Mouse (Mus musculus) MEL (cell line): ENCODE data around the gene Brat1. TPM values are rescaled to one million over a fixed set of nuclear protein-coding genes. Genes with fewer than 3 reads are reported as not detected.

Experiments used
- DNase-seq: peaks from one replicate; pipeline ENCODE4 v3.0.0; 2011; ENCODE audit warnings: low read depth, low spot score
- H3K27ac ChIP-seq: 2 replicates; pipeline ENCODE4 v1.5.1; 2012; ENCODE audit warnings: low read depth, mild to moderate bottlenecking, control low read depth, low read length, moderate library complexity; ENCODE audit not compliant: control insufficient read depth
- H3K27me3 ChIP-seq, 2 experiments: fragments of 150-350 bp in 1 of 2; sonication (generic) in 1 of 2; 2 replicates each; pipeline ENCODE4 v1.6.1; 2012; ENCODE audit warnings: low read length in 2 of 2, mild to moderate bottlenecking in 2 of 2, improper control_type of control experiment in 1 of 2, moderate library complexity in 1 of 2; ENCODE audit not compliant: insufficient read depth in 2 of 2, control insufficient read depth in 1 of 2
- H3K36me3 ChIP-seq, 2 experiments: 2 replicates each; pipeline ENCODE4 v1.6.1; 2012 to 2014; ENCODE audit warnings: low read length in 2 of 2, improper control_type of control experiment in 1 of 2, inconsistent platforms in 1 of 2, mild to moderate bottlenecking in 1 of 2; ENCODE audit not compliant: insufficient read depth in 2 of 2, control insufficient read depth in 1 of 2
- H3K4me1 ChIP-seq, 2 experiments: fragments of 150-350 bp in 1 of 2; sonication (generic) in 1 of 2; 2 replicates each; pipeline ENCODE4 v1.6.1; 2012; ENCODE audit warnings: low read length in 2 of 2, improper control_type of control experiment in 1 of 2, mild to moderate bottlenecking in 1 of 2; ENCODE audit not compliant: insufficient read depth in 2 of 2, control insufficient read depth in 1 of 2
- H3K4me3 ChIP-seq, 2 experiments: fragments of 150-350 bp in 1 of 2; sonication (generic) in 1 of 2; 2 replicates each; pipeline ENCODE4 v1.5.1; 2012; ENCODE audit warnings: low read depth in 2 of 2, low read length in 2 of 2, mild to moderate bottlenecking in 2 of 2, moderate library complexity in 2 of 2, control low read depth in 1 of 2, improper control_type of control experiment in 1 of 2; ENCODE audit not compliant: control insufficient read depth in 1 of 2, insufficient read depth in 1 of 2
- H3K79me2 ChIP-seq: 2 replicates; pipeline ENCODE4 v1.6.1; 2012; ENCODE audit warnings: mild to moderate bottlenecking, low read length, moderate library complexity; ENCODE audit not compliant: control insufficient read depth, poor library complexity, insufficient read depth
- H3K9ac ChIP-seq: 2 replicates; pipeline ENCODE4 v1.6.1; 2012; ENCODE audit warnings: low read depth, mild to moderate bottlenecking, control low read depth, low read length, moderate library complexity; ENCODE audit not compliant: control insufficient read depth, poor library complexity, severe bottlenecking
- H3K9me3 ChIP-seq: fragments of 150-350 bp; sonication (generic); replicated peaks from 2 replicates; pipeline ENCODE4 v1.6.1; 2012; ENCODE audit warnings: mild to moderate bottlenecking, low read length, improper control_type of control experiment, moderate library complexity; ENCODE audit not compliant: insufficient read depth
- BHLHE40 ChIP-seq: IDR thresholded peaks from 2 replicates; pipeline ENCODE4 v1.6.1; 2012; ENCODE audit warnings: low read depth, mild to moderate bottlenecking, inconsistent platforms, low read length, improper control_type of control experiment, borderline replicate concordance
- CHD1 ChIP-seq: IDR thresholded peaks from 2 replicates; pipeline ENCODE4 v1.6.1; 2012; ENCODE audit warnings: low read depth, mild to moderate bottlenecking, inconsistent platforms, low read length, improper control_type of control experiment
- CHD2 ChIP-seq: IDR thresholded peaks from 2 replicates; pipeline ENCODE4 v1.6.1; 2011; ENCODE audit warnings: low read length, improper control_type of control experiment
- CTCF ChIP-seq, 3 experiments: IDR thresholded peaks in 2 of 3; conservative IDR thresholded peaks in 1 of 3; 2 replicates each; pipeline ENCODE4 v1.5.1; 2011 to 2012; ENCODE audit warnings: low read length in 3 of 3, low read depth in 2 of 3, mild to moderate bottlenecking in 2 of 3, improper control_type of control experiment in 1 of 3, inconsistent platforms in 1 of 3, mixed read lengths in 1 of 3, moderate library complexity in 1 of 3; ENCODE audit not compliant: control insufficient read depth in 1 of 3, insufficient read depth in 1 of 3, poor library complexity in 1 of 3, severe bottlenecking in 1 of 3
- E2F4 ChIP-seq: IDR thresholded peaks from 2 replicates; pipeline ENCODE4 v1.6.1; 2011; ENCODE audit warnings: low read depth, low read length, improper control_type of control experiment, borderline replicate concordance
- ELF1 ChIP-seq: IDR thresholded peaks from 2 replicates; pipeline ENCODE4 v1.6.1; 2014; ENCODE audit warnings: low read depth, mild to moderate bottlenecking, inconsistent platforms, low read length, improper control_type of control experiment, moderate library complexity
- ETS1 ChIP-seq: IDR thresholded peaks from 2 replicates; pipeline ENCODE4 v1.6.1; 2012; ENCODE audit warnings: low read depth, mild to moderate bottlenecking, inconsistent platforms, low read length, improper control_type of control experiment, moderate library complexity
- GABPA ChIP-seq: IDR thresholded peaks from 2 replicates; pipeline ENCODE4 v1.6.1; 2012; ENCODE audit warnings: low read depth, mild to moderate bottlenecking, inconsistent platforms, low read length, improper control_type of control experiment, moderate library complexity
- GATA1 ChIP-seq: IDR thresholded peaks from 2 replicates; pipeline ENCODE4 v1.6.1; 2011; ENCODE audit warnings: low read depth, low read length, improper control_type of control experiment
- JUND ChIP-seq: IDR thresholded peaks from 2 replicates; pipeline ENCODE4 v1.6.1; 2011; ENCODE audit warnings: low read depth, mild to moderate bottlenecking, improper control_type of control experiment, low read length
- KAT2A ChIP-seq: conservative IDR thresholded peaks from 2 replicates; pipeline ENCODE4 v1.6.1; 2012; ENCODE audit warnings: low read depth, low read length, improper control_type of control experiment, inconsistent platforms
- MEF2A ChIP-seq: IDR thresholded peaks from 2 replicates; pipeline ENCODE4 v1.6.1; 2014; ENCODE audit warnings: low read depth, mild to moderate bottlenecking, inconsistent platforms, low read length, improper control_type of control experiment; ENCODE audit not compliant: poor library complexity, insufficient replicate concordance, severe bottlenecking; ENCODE audit errors: extremely low read depth
- MXI1 ChIP-seq: IDR thresholded peaks from 2 replicates; pipeline ENCODE4 v1.6.1; 2011; ENCODE audit warnings: mild to moderate bottlenecking, low read depth, low read length, improper control_type of control experiment
- MYC ChIP-seq: IDR thresholded peaks from 2 replicates; pipeline ENCODE4 v1.6.1; 2011; ENCODE audit warnings: low read depth, mild to moderate bottlenecking, low read length, improper control_type of control experiment, moderate library complexity
- NELFE ChIP-seq: IDR thresholded peaks from 2 replicates; pipeline ENCODE4 v1.6.1; 2011; ENCODE audit warnings: low read depth, low read length, improper control_type of control experiment
- POLR2A ChIP-seq, 2 experiments: IDR thresholded peaks; 2 replicates each; pipeline ENCODE4 v1.6.1; 2011 to 2012; ENCODE audit warnings: low read length in 2 of 2, mild to moderate bottlenecking in 2 of 2, control low read depth in 1 of 2, improper control_type of control experiment in 1 of 2, low read depth in 1 of 2, moderate library complexity in 1 of 2; ENCODE audit not compliant: control insufficient read depth in 1 of 2, insufficient read depth in 1 of 2, poor library complexity in 1 of 2
- POLR2AphosphoS5 ChIP-seq: IDR thresholded peaks from 2 replicates; pipeline ENCODE4 v1.6.1; 2012; ENCODE audit warnings: low read depth, borderline replicate concordance, mild to moderate bottlenecking, inconsistent platforms, low read length, moderate library complexity, mixed read lengths
- RAD21 ChIP-seq: IDR thresholded peaks from 2 replicates; pipeline ENCODE4 v1.6.1; 2011; ENCODE audit warnings: mild to moderate bottlenecking, low read depth, low read length, improper control_type of control experiment
- UBTF ChIP-seq: IDR thresholded peaks from 2 replicates; pipeline ENCODE4 v1.6.1; 2012; ENCODE audit warnings: low read depth, mild to moderate bottlenecking, inconsistent platforms, low read length, improper control_type of control experiment, moderate library complexity, borderline replicate concordance; ENCODE audit not compliant: insufficient read depth
- USF1 ChIP-seq: IDR thresholded peaks from 2 replicates; pipeline ENCODE4 v1.6.1; 2014; ENCODE audit warnings: low read depth, mild to moderate bottlenecking, inconsistent platforms, low read length, improper control_type of control experiment, moderate library complexity
- ZKSCAN1 ChIP-seq: IDR thresholded peaks from 2 replicates; pipeline ENCODE4 v1.6.1; 2012; ENCODE audit warnings: low read depth, mild to moderate bottlenecking, inconsistent platforms, low read length, improper control_type of control experiment, moderate library complexity
- ZMIZ1 ChIP-seq: IDR thresholded peaks from 2 replicates; pipeline ENCODE4 v1.6.1; 2012; ENCODE audit warnings: low read depth, mild to moderate bottlenecking, inconsistent platforms, low read length, improper control_type of control experiment, moderate library complexity
- ZNF384 ChIP-seq: IDR thresholded peaks from 2 replicates; pipeline ENCODE4 v1.6.1; 2012; ENCODE audit warnings: low read depth, mild to moderate bottlenecking, inconsistent platforms, low read length, improper control_type of control experiment
- polyA plus RNA-seq, 2 experiments: library from polyadenylated mRNA; stranded (reverse) in 1 of 2; unstranded in 1 of 2; fragments of >175 nt in 1 of 2; fragments of >200 nt in 1 of 2; gene quantifications; 2 replicates each; pipeline versions ENCODE4 v1.2.1 to v1.2.4; 2012; ENCODE audit warnings: low replicate concordance in 2 of 2, low read depth in 1 of 2; ENCODE audit not compliant: insufficient read length in 2 of 2, insufficient read depth in 1 of 2, missing spikeins in 1 of 2
- total RNA-seq: library from RNA; depleted of rRNA; stranded (reverse); fragments of 300-350 nt; gene quantifications from 2 replicates; pipeline ENCODE4 v1.2.3, GENCODE M21; 2012

Gene Brat1
- total and polyA plus RNA-seq, 3 experiments: 13.7 to 14.2 TPM; not detected in 1

DNA sequence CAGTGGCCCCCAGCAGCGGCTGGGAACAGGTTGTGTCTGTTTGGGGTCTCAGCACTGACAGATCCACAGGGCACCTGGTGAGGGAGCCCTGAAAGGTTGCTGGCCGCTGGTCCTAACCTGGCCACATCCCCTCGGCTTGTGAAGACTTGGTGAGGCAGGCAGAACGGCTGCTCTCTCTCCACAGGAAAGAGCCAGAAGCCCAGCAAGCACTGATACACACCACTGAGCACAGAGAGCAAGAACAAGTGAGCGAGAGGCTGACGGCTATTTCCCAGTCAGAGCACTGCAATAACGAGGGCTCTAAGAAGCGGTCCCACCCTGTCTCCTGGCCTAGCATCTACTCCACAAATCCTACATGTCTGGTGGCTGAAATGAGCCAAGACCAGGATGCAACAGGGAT is 54.1 kb downstream of the Brat1 start:
- DNase-seq: no peak
- Histone ChIP-seq H3K4me1 (no peaks in the 10 kb centered on the region), H3K79me2 (no peaks in the 10 kb centered on the region), H3K9me3 (no peaks in the 10 kb centered on the region), H3K4me3 (no peak overlapping the region), H3K27me3 (no peaks in the 10 kb centered on the region), H3K27ac (no peak overlapping the region), H3K9ac (no peak overlapping the region), H3K36me3 (no peaks in the 10 kb centered on the region)
- TF ChIP-seq GABPA (no peak), ZNF384 (no peak), KAT2A (no peak), USF1 (no peak), ELF1 (no peak), E2F4 (no peak), BHLHE40 (no peak), ZMIZ1 (no peak), ETS1 (no peak), MXI1 (no peak), GATA1 (no peak), UBTF (no peak), JUND (no peak), POLR2AphosphoS5 (no peak), POLR2A (IDR thresholded peaks at IDR 0.05; ENCODE audit: control insufficient read depth in 1 of 2, insufficient read depth in 1 of 2, low read depth in 1 of 2, low read length in 2 of 2, poor library complexity in 1 of 2) (no peak), CHD2 (no peak), NELFE (no peak), CTCF (IDR thresholded peaks at IDR 0.05 in 2 of 3, conservative IDR thresholded peaks at IDR 0.05 in 1 of 3; ENCODE audit: control insufficient read depth in 1 of 3, insufficient read depth in 1 of 3, low read depth in 2 of 3, low read length in 3 of 3, poor library complexity in 1 of 3, severe bottlenecking in 1 of 3) (no peak), CHD1 (no peak)

DNA sequence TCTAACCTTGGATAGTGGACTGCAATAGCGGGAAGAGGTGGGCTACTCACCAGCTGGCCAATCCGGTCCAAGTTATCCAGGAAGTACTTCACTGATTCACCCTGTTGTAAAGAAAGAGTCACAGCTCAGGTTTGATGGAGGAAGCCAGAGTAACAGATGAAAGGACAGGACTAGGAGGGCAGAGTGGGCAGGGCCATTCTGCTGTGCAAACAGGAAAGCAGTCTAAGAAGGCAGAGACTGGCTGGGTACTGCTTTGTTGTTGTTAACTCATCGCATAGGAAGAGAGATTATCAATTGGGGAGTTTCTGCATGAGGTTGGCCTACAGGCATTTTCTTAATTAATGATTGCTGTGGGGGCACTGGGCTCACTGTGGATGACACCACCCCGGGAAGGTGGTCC is 57.7 kb downstream of the Brat1 start:
- Histone ChIP-seq H3K27me3 (no peaks in the 10 kb centered on the region), H3K9ac (no peak overlapping the region), H3K4me3 (no peak overlapping the region), H3K36me3 (no peaks in the 10 kb centered on the region), H3K79me2 (no peaks in the 10 kb centered on the region), H3K4me1 (peaks cover 0 to 3% of the 10 kb centered on the region in 2 experiments; a peak in 1 of 4 replicates), H3K9me3 (no peaks in the 10 kb centered on the region), H3K27ac (no peak overlapping the region)
- TF ChIP-seq ZKSCAN1 (no peak), MXI1 (no peak), RAD21 (no peak), USF1 (no peak), ELF1 (no peak), MYC (no peak), CHD1 (no peak), MEF2A (no peak)
- no peak for DNase-seq
